Mouse (Mus musculus) adrenal gland, postnatal 14 days (tissue): ENCODE measurements at regions not wholly inside any gene's neighbourhood (a gene's known extent, or its start where the extent isn't known, plus 50 kb on each side); places are given as distances from the start of the nearest gene placed in this dataset.
A peak's percentile ranks its signal among the peaks of the same experiment; 100 is the strongest.

Experiments used
- DNase-seq: peaks from one replicate; pipeline ENCODE4 v3.0.0; 2021; ENCODE audit warnings: mixed read lengths

- no peak for DNase-seq
Measured at GRCm38 (mm10) chr2:72753788-72754713, 226.2 kb downstream of the Sp3 start.

DNA sequence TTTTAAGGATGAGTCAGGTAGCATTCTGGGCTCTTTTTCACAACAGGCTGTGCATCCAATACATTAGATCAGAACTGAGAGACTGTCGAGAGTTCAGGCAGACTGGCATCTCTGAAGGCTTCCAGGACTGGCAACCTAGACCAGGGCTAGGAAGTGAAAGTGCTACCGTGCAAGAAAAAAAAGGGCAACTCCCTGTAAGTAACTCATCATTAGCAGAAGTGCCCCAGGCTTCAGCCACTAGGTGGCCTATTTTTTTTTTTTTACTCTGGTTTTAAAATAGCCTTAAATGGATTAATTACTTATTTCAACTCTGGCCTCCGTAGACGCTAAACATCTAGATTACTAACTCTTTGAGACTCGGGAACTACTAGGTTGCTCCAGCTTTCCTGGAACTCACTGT, 216.8 kb downstream of the Sp3 start:
- DNase-seq: no peak

GRCm38 (mm10) chr2:72769030-72769630, 211.1 kb downstream of the Sp3 start:
- no peak for DNase-seq

DNA sequence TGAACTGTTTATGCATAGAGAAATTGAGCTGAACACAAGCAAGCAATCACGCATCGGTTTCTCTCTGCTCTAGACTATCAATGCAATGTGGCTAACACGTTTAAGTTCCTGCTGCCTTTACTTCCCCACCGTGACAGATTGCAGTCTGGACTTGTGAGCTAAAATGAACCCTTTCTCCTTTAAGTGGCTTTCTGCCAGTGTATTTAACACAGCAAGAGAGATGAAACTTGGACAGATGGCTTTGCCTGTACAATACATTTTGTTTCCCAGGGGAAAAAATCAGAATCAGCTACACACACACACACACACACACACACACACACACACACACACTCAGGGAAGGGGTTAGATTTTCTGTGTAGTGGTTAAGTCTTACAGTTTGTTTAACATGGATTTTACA, 206.8 kb downstream of the Sp3 start:
- DNase-seq: no peak

- peak; percentile 44 for DNase-seq
Measured at GRCm38 (mm10) chr2:72777330-72777729, 202.9 kb downstream of the Sp3 start.

- DNase-seq: no peak
Measured at GRCm38 (mm10) chr2:72777806-72778510, 202.3 kb downstream of the Sp3 start.

- no peak for DNase-seq
Measured at GRCm38 (mm10) chr2:72779268-72780163, 200.7 kb downstream of the Sp3 start.

DNA sequence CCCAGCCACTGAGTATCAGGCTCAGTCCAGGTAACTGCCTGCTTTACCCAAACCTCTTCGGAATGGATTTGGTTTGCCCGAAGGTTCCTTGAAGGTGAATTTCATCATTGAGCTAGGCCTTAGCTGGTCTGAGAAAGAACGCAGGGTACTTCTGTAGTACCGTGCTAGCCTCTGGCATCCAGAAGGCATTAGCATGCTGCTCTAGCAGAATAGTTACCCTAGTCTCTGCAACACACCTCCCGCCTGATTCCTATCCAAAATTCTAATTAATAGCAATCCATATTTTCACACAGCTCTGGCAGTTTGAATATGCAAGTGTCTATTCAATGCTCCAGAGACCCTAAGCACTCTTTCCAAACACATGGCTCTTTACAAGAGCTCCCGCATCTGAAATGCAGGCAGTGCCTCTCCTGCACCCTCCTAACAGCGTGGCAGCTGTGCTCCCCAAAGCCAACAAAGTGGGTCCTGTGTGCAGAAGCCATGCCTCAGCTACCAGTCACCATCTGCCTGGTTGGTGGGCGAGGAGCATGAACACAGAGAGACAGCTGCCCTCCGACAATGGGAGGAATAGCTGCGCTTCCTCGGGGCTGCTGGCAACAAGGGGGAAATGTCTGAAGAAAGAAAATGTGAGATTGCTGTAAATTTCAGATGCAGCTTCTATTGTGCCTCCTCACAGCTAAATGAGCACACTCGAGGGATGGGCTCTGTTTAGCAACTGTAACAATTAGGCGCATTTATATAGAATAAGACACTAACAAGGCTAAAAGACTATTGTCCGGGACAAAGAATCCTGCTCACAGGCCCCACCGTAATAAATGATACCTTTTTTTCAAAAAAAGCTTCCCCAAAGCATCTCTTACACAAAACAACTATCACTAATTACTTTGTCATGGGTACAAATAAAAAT, 198.6 kb downstream of the Sp3 start:
- no peak for DNase-seq

- no peak for DNase-seq
Measured at GRCm38 (mm10) chr2:72782355-72782754, 197.9 kb downstream of the Sp3 start.

DNA sequence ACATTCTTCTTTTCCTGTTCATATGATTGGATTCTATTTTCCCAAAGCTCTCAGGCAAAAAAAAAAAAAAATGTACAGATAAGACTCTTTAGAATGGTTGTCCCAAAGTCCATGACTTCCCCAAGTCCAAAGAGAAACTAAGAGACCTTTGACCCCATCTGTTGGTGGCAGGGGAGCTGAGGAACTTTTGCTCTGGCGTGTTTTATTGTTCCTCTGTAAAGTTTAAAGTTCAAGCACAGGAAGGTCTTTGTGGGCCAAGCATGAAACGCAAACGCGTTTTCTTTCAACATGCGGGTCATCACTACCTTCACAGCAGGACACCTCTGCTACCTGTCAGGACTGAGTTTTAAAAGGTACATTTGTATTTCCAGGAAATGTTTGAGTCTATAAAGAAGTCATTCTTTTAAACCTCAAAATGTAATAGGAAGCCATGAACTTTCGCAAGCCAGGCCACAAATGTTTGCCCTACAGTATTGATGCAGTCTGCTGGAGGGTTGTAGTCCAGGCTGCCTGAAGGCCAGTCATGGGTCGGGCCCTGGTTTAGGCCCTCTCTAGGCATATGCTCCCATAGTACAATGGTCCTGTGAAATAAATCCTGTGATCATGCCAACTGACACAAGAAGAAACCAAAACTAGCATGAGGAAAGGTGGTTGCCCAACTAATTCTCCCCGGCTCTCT, 194.7 kb downstream of the Sp3 start:
- DNase-seq: no peak

DNA sequence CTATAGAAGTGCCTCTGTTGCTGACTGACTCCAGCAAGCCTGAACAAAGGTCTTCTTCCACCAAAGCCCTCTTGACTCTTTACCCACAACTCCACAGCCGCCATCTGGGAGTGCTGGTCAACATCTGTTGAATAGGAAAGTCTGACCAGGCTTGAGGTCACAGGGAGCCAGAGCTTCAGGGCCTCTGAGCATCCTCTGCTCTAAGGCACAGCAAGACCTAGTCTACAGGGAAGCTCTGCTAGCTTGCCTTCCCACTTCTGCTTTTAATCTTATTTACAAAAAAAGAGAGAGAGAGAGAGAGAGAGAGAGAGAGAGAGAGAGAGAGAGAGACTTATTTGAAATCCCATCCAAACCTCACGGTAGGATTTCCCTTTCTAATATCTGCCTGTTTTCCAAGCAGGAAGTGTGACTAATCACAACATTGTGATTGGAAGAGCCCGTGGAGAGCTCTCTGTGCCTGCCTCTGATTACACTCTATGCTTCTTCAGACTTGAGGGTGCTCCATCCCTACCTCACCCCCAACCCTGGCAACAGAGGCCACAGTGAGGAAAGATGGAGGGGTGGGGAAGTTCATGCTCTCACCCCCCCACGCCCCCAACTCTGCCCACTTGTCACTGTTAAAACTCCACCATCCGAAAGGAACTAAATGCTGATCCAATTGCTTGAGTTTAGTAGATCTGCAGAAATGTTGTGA, 194.1 kb downstream of the Sp3 start:
- no peak for DNase-seq

GRCm38 (mm10) chr2:72787616-72788015, 192.6 kb downstream of the Sp3 start:
- no peak for DNase-seq

GRCm38 (mm10) chr2:72791496-72791895, 188.8 kb downstream of the Sp3 start:
- DNase-seq: no peak

DNA sequence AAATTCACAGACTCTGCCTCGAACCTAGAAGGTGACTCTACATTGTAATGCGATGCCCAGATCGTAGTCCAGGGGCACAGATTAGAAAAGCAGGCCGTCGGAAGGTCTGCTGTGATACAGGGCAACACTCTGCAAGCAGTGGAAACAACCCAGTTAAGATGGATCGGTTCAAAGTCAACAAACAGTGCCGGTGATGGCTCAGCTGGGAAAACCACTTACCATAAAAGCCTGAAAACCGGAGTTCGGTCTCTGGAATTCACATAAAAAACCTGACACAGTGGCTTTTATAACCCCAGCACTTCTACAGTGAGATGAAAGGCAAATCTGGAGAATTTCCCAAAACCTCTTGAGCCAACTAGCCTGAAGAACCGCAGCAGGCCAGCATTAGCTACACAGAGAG, 186.8 kb downstream of the Sp3 start:
- DNase-seq: no peak

DNA sequence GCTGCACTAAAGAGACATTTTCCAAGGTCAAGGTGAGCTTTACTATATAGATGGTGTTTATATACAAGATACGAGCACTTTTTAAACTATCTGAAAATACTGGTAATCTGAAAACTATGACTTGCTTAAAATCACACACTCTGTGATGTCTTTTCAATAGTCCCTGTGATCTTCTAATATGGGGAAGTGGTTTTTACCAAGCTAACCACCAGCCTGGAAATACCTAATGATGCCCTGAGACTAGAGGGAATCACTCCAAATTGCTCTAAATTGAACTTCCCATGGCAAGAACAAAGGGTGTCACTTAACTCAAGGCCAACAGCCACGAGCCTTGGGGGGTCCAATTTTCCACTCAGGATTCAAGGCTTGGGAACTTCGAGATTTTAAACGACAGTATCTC, 185.7 kb downstream of the Sp3 start:
- DNase-seq: no peak

DNA sequence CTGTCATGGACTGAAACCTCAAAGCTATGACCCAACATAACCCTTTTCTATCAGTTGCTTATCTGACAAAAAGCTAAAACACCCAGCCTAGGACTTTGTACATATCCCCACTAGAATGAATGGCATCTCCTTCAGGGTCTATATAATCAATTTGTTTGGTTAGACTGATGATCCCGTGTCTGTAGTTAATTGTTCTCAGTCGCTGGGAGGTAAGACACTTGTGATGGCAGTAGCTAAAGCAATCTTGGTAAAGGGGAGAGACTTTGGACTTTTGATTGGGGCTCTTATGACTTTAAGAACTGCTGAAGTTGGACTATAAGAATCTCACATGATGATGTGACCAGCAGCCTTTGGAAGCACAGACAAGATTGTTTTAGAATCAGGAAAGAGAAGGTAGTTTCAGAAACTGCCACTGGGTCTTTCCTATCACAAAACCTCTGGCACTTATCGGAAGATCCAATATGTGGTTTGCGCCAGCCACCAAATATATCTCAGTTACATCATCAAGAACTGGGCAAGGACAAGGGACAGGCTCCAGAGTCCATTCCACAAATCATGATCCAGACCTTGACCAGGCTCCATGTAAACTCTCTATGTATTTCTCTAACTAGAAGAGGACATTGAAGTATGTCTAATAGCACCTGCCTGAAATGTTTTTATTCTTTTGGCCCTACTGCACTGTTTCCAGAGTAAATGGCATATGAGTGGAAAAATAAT, 183.1 kb downstream of the Sp3 start:
- DNase-seq: peak; percentile 34

DNA sequence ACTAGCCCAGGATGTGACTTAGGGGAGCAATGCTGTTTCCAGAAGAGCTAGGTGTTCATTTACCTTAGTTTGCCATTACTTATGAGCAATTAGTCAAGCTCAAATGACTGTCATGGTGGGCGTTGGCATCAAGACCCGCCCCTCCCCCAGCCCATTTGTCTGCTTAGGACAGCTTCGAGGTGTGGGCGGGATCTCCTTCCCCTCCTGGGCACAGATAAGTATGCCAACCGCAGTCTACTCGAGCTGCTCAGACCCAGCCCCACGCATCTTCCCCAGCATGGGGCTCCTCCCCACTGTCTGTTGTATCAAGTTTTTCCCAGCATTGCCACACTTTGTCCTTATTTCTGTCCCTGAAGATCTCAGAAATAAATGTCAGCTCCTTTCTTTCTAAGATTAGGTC, 179.6 kb downstream of the Sp3 start:
- DNase-seq: no peak

DNA sequence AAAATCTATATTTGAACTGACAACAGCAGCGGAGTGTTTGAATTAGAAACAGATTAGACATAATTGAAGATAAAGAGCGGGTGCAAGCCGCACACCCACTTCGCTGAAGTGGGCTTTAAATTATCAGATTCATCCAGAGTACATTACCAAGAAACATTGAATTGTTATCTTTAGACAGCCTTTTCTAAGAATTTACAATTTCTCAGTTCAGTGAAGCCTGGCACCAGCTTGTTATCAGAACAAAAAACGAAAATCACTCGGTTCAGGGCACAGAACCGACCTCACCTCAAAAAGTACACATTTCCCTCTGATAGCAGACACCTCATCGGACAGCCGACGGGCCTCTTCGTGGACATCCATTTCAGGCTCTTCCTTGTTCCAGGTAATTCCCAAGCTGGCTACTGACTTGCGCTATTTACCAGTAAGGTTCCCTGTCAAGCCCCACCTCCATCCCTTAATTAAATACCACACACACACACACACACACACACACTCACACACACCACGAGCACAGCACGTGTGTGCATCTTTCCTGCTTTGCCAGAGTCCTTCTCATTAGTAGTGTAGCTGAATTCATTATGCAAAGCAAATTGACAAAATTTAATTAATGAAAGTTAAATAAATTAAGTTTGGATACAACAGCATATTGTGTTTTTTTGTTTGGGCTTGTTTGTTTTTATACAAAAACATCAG, 166.8 kb downstream of the Sp3 start:
- no peak for DNase-seq
